Mouse (Mus musculus): Measurements from ENCODE around the gene Cpn1. TPM values are rescaled to one million over a fixed set of nuclear protein-coding genes. Genes with fewer than 3 reads are reported as not detected.

Cpn1 gene
- total and polyA plus RNA-seq, 3 experiments, result 0.13 to 1.0 (median 0.34) TPM

GRCm38 (mm10) chr19:43972129-43972528 is 14.2 kb downstream of the Cpn1 start:
- Histone ChIP-seq H3K36me3 (replicated peaks in 1 of 2; ENCODE audit: control insufficient read depth in 1 of 2, insufficient read depth in 1 of 2, low read length in 1 of 2) (no peaks in the 10 kb centered on the region), H3K79me2 (replicated peaks; ENCODE audit: control insufficient read depth, extremely low read depth, insufficient read depth, poor library complexity, severe bottlenecking) (no peaks in the 10 kb centered on the region), H3K27ac (ENCODE audit: insufficient read depth, low read depth) (no peak overlapping the region), H3K27me3 (replicated peaks) (no peaks in the 10 kb centered on the region), H3K9ac (ENCODE audit: insufficient read depth, low read depth) (no peak overlapping the region), H3K4me1 (ENCODE audit: control insufficient read depth in 1 of 2, insufficient read depth in 2 of 2) (peaks cover 2 to 17% of the 10 kb centered on the region in 2 experiments; a peak in 3 of 4 replicates), H3K4me2 (ENCODE audit: insufficient read depth, low read depth, poor library complexity, severe bottlenecking) (no peak overlapping the region), H3K9me3 (replicated peaks; ENCODE audit: low read length) (no peaks in the 10 kb centered on the region), H3K4me3 (replicated peaks in 1 of 3; ENCODE audit: low read depth in 2 of 3, low read length in 2 of 3, poor library complexity in 1 of 3) (no peak overlapping the region)
- in situ Hi-C loops (cut with MboI; ENCODE audit: low pct_ligation_motif_present, low pct_unique_long_range_greater_than_20kb, low sequenced_read_pairs), result no loop called here
- no peak for TF ChIP-seq ETS1 (conservative IDR thresholded peaks at IDR 0.05; ENCODE audit: low read depth, low read length)
- no peak for TF ChIP-seq TBP (conservative IDR thresholded peaks at IDR 0.05; ENCODE audit: low read depth, low read length)
- no peak for TF ChIP-seq ZKSCAN1 (IDR thresholded peaks at IDR 0.05; ENCODE audit: borderline replicate concordance, low read depth, low read length)
- TF ChIP-seq NELFE (IDR thresholded peaks at IDR 0.05; ENCODE audit: low read depth, low read length), result no peak
- no peak for TF ChIP-seq CHD2 (IDR thresholded peaks at IDR 0.05; ENCODE audit: low read length)
- TF ChIP-seq SIN3A (IDR thresholded peaks at IDR 0.05; ENCODE audit: low read length), result no peak
- no peak for TF ChIP-seq MAZ (IDR thresholded peaks at IDR 0.05; ENCODE audit: low read depth, low read length)
- dilution Hi-C loops (cut with MboI; ENCODE audit: extremely low pct_ligation_motif_present, extremely low pct_unique_long_range_greater_than_20kb, low sequenced_read_pairs), result no loop called here
- no peak for DNase-seq (ENCODE audit: extremely low read depth)

GRCm38 (mm10) chr19:43968436-43969026 is 17.8 kb downstream of the Cpn1 start:
- Histone ChIP-seq H3K79me2 (replicated peaks; ENCODE audit: control insufficient read depth, extremely low read depth, insufficient read depth, poor library complexity, severe bottlenecking) (no peaks in the 10 kb centered on the region), H3K4me2 (ENCODE audit: insufficient read depth, low read depth, poor library complexity, severe bottlenecking) (no peak overlapping the region), H3K27me3 (replicated peaks) (no peaks in the 10 kb centered on the region), H3K36me3 (replicated peaks in 1 of 2; ENCODE audit: control insufficient read depth in 1 of 2, insufficient read depth in 1 of 2, low read length in 1 of 2) (no peaks in the 10 kb centered on the region), H3K9me3 (replicated peaks; ENCODE audit: low read length) (no peaks in the 10 kb centered on the region), H3K9ac (ENCODE audit: insufficient read depth, low read depth) (no peak overlapping the region), H3K4me3 (replicated peaks in 1 of 3; ENCODE audit: low read depth in 2 of 3, low read length in 2 of 3, poor library complexity in 1 of 3) (no peak overlapping the region), H3K4me1 (ENCODE audit: control insufficient read depth in 1 of 2, insufficient read depth in 2 of 2) (peaks cover 3 to 25% of the 10 kb centered on the region in 2 experiments; a peak in 3 of 4 replicates), H3K27ac (ENCODE audit: insufficient read depth, low read depth) (no peak overlapping the region)
- in situ Hi-C loops (cut with MboI; ENCODE audit: low pct_ligation_motif_present, low pct_unique_long_range_greater_than_20kb, low sequenced_read_pairs) (no loop called here), dilution Hi-C loops (cut with MboI; ENCODE audit: extremely low pct_ligation_motif_present, extremely low pct_unique_long_range_greater_than_20kb, low sequenced_read_pairs) (no loop called here)
- DNase-seq (ENCODE audit: extremely low read depth), result no peak
- TF ChIP-seq ZMIZ1 (IDR thresholded peaks at IDR 0.05; ENCODE audit: low read depth, low read length), result no peak
- no peak for TF ChIP-seq TCF12 (IDR thresholded peaks at IDR 0.05; ENCODE audit: low read depth, low read length)
- TF ChIP-seq CHD2 (IDR thresholded peaks at IDR 0.05; ENCODE audit: low read length), result no peak
- TF ChIP-seq JUN (IDR thresholded peaks at IDR 0.05; ENCODE audit: insufficient read depth, low read depth, low read length), result no peak
- TF ChIP-seq JUND (conservative IDR thresholded peaks at IDR 0.05; ENCODE audit: low read depth, low read length), result no peak
- TF ChIP-seq NELFE (IDR thresholded peaks at IDR 0.05; ENCODE audit: low read depth, low read length), result no peak
- TF ChIP-seq CTCF (conservative IDR thresholded peaks at IDR 0.05 in 1 of 2, IDR thresholded peaks at IDR 0.05 in 1 of 2; ENCODE audit: low read depth in 2 of 2, low read length in 2 of 2), result no peak
- no peak for TF ChIP-seq MYC (IDR thresholded peaks at IDR 0.05; ENCODE audit: low read depth, low read length)
- TF ChIP-seq RAD21 (IDR thresholded peaks at IDR 0.05; ENCODE audit: low read depth, low read length), result no peak
- TF ChIP-seq KAT2A (IDR thresholded peaks at IDR 0.05; ENCODE audit: insufficient replicate concordance, low read length), result no peak
- TF ChIP-seq TBP (conservative IDR thresholded peaks at IDR 0.05; ENCODE audit: low read depth, low read length), result no peak
- TF ChIP-seq GABPA (IDR thresholded peaks at IDR 0.05; ENCODE audit: insufficient replicate concordance, low read depth, low read length), result no peak
- no peak for TF ChIP-seq MXI1 (IDR thresholded peaks at IDR 0.05; ENCODE audit: low read depth, low read length)
- no peak for TF ChIP-seq E2F4 (IDR thresholded peaks at IDR 0.05; ENCODE audit: insufficient replicate concordance, low read depth, low read length)
- no peak for TF ChIP-seq SMC3 (IDR thresholded peaks at IDR 0.05; ENCODE audit: low read depth, low read length)
- no peak for TF ChIP-seq CHD1 (IDR thresholded peaks at IDR 0.05; ENCODE audit: low read depth, low read length)
- TF ChIP-seq MEF2A (IDR thresholded peaks at IDR 0.05; ENCODE audit: borderline replicate concordance, low read depth, low read length), result no peak
- no peak for TF ChIP-seq ETS1 (conservative IDR thresholded peaks at IDR 0.05; ENCODE audit: low read depth, low read length)
- TF ChIP-seq BHLHE40 (IDR thresholded peaks at IDR 0.05; ENCODE audit: low read depth, low read length), result no peak

Measured in CH12.LX (cell line).